Mouse (Mus musculus): ENCODE measurements at regions not wholly inside any gene's neighbourhood (a gene's known extent, or its start where the extent isn't known, plus 50 kb on each side); places are given as distances from the start of the nearest gene placed in this dataset.

- no peak for DNase-seq (ENCODE audit: low spot score in 2 of 2)
These were observed 97.4 kb upstream of the Dock11 start for GRCm38 (mm10) chrX:35791273-35791672.

DNA sequence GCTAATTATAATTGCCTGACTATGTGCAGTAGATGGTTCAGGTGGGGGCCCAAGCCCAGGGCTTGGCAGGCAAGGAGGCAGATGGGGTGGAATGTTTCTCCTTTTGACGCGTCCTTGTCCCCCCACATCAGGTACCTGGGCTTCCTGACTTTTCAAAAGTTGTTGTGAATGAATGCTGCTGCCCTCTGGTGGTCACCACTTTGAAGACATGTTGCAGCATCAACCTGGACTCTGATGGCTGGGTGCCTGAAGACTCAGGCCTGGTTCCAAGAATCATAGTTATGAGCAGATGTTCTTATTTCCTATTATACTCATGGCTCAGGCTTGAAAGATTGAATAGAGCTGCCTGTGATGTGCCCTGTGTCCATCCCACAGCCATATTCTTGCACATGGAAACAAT lies 75.4 kb upstream of the Dock11 start:
- DNase-seq (ENCODE audit: low spot score in 2 of 2): peak; percentile 15 to 30

DNA sequence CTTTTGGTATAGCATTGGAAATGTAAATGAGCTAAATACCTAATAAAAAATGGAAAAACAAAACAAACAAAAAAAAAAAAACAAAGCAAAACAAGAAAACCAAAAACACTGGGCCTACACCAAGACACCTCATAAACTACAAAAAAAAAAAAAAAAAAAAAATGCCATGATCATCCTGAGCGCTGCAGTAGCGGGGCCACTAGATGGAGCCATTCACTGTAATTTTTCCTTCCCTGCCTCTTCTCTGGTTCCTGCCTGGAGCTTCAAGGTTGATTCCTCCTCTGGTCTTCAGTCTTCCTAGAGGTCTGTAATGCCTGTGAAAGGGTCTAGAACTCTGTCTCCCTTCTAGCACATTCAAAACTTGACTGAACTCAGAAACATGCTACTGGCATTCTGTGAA lies 54.2 kb upstream of the Dock11 start:
- DNase-seq (ENCODE audit: low spot score in 2 of 2): peak; percentile 37 to 47

DNA sequence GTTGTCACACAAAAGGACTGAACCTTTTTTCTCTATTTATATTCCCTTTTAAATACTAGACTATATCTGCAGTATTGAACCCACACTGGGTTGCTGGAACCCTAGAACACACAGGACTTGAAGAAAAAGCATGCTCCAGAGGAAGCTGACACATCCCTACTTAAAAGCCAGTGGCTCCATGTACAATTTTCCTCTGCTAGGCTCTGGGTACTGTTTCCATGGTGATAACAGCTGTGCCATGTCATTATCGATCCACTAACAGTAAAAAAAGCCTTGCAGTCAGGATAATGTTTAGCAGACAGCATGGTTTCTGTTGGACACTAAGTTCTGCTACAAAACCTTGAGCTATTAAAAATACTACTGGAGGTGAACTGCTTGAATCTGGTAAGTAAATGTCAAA lies 50.6 kb upstream of the Dock11 start:
- DNase-seq (ENCODE audit: low spot score in 2 of 2): no peak
